Mouse (Mus musculus): ENCODE data around the gene Kif18b. TPM values are rescaled to one million over a fixed set of nuclear protein-coding genes. Genes with fewer than 3 reads are reported as not detected.

Gene Kif18b
- polyA plus RNA-seq, 1 experiment: 18.4 TPM

DNA sequence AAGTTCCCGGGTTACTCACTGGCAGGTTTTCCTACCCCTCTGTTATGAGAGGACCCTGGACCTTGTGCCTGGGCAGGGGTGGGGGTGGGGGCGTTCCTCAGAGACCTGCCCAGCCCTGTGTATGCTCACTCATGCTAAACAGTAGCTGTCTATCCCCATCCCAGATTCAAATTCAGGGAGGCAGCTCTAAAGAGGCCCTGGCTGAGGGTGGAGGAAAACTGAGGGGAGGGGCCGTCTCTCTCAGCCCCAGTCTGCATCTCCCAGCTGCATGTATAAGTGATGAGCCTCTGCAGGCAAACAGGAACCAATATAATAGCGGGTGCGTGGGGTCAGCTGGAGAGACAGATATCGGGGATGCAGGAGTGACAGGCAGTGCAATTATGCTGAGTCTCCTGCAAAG lies 28.0 kb upstream of the Kif18b start:
- no peak overlapping the region for H3K4me2 ChIP-seq (ENCODE audit: low read depth)
- no peak for TF ChIP-seq USF1 (IDR thresholded peaks at IDR 0.05; ENCODE audit: low read depth)
- TF ChIP-seq REST (IDR thresholded peaks at IDR 0.05; ENCODE audit: insufficient read depth, insufficient read length): no peak
- TF ChIP-seq MAX (IDR thresholded peaks at IDR 0.05; ENCODE audit: low read depth): no peak
- no peak for TF ChIP-seq TCF3 (IDR thresholded peaks at IDR 0.05; ENCODE audit: insufficient read length, low read depth)
- TF ChIP-seq POLR2AphosphoS2 (IDR thresholded peaks at IDR 0.05; ENCODE audit: insufficient read length, low read depth): no peak
- H3K79me2 ChIP-seq (ENCODE audit: control insufficient read depth, insufficient read depth): no peaks in the 10 kb centered on the region
- no peaks in the 10 kb centered on the region for H3K36me3 ChIP-seq (ENCODE audit: control insufficient read depth, insufficient read depth)
- no peak overlapping the region for H3K4me3 ChIP-seq
- no peaks in the 10 kb centered on the region for H3K27me3 ChIP-seq (ENCODE audit: control insufficient read depth, insufficient read depth, insufficient read length)
- H3ac ChIP-seq (ENCODE audit: control insufficient read depth, insufficient read length): no peak overlapping the region

DNA sequence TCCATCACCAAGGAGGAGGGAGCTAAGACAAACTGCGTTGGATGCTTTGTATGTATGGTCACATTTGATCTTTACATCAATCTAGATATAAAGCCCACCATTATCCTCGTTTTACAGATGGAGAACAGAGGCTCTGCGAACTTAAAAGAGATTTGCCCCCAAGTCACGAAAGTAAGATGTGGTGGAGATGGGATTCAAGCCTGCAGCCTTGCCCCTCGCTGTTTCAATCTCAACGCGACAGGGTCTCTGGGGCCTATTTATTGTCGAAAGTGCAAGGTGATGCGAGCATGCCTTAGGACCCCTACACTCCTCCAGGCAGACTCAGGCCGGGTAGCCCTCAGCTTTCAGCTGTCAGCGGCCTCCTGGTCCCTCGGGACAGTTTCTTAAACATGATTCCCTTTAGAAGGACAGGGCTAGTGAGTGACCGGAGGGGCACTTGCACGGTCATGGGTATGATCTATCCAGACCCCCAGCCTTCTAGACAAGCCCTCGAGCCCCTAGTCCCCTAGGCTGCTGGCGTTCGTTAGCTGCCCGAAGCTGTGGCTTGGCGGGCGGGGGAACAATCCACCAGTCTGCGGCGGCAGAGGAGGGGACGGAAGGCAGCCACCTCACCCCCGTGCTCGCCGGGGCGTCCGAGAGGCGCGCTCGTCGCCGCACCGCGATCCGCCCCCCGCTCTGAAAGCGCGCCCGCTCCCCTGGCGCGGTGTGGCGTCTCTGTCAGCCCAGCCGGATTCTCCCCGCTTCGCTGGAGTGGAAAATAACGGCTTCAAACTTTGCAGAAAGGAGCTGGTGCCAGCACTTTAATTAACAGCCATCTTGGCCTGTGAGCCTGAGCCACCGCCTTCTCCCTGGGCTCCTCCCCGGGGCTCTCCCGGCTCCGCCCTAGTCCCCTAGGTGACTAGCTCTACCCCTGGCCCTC lies 23.4 kb upstream of the Kif18b start:
- H3K36me3 ChIP-seq (ENCODE audit: control insufficient read depth, insufficient read depth): no peaks in the 10 kb centered on the region
- TF ChIP-seq E2F4 (IDR thresholded peaks at IDR 0.05; ENCODE audit: insufficient read depth) (no peak), TCF3 (IDR thresholded peaks at IDR 0.05; ENCODE audit: insufficient read length, low read depth) (no peak), USF1 (IDR thresholded peaks at IDR 0.05; ENCODE audit: low read depth) (no peak), POLR2A (IDR thresholded peaks at IDR 0.05; ENCODE audit: insufficient read length, low read depth) (peak; percentile 8), CEBPB (IDR thresholded peaks at IDR 0.05; ENCODE audit: insufficient read depth, poor library complexity, severe bottlenecking) (no peak)
- peak overlapping the region; percentile 9 for H3ac ChIP-seq (ENCODE audit: control insufficient read depth, insufficient read length)
- peak overlapping the region; percentile 78 for H3K4me2 ChIP-seq (ENCODE audit: low read depth)
- H3K4me3 ChIP-seq: no peak overlapping the region
- peaks cover 25% of the 10 kb centered on the region for H3K27me3 ChIP-seq (ENCODE audit: control insufficient read depth, insufficient read depth, insufficient read length)
- H3K79me2 ChIP-seq (ENCODE audit: control insufficient read depth, insufficient read depth): no peaks in the 10 kb centered on the region

- no peak overlapping the region for H3K4me3 ChIP-seq
- no peak overlapping the region for H3ac ChIP-seq (ENCODE audit: control insufficient read depth, insufficient read length)
- H3K4me2 ChIP-seq (ENCODE audit: low read depth): peak overlapping the region; percentile 61
- peaks cover 31% of the 10 kb centered on the region for H3K27me3 ChIP-seq (ENCODE audit: control insufficient read depth, insufficient read depth, insufficient read length)
- TF ChIP-seq SRF (IDR thresholded peaks at IDR 0.05; ENCODE audit: control insufficient read depth, insufficient read length, low read depth) (no peak), MYOG (IDR thresholded peaks at IDR 0.05; ENCODE audit: control insufficient read depth in 1 of 3, insufficient read depth in 1 of 3, insufficient read length in 2 of 3, low read depth in 2 of 3) (no peak), MAX (IDR thresholded peaks at IDR 0.05; ENCODE audit: low read depth) (no peak), MYOD1 (IDR thresholded peaks at IDR 0.05; ENCODE audit: control insufficient read depth in 1 of 3, insufficient read length in 2 of 3, low read depth in 2 of 3) (no peak), TCF3 (IDR thresholded peaks at IDR 0.05; ENCODE audit: insufficient read length, low read depth) (no peak), USF1 (IDR thresholded peaks at IDR 0.05; ENCODE audit: low read depth) (no peak), E2F4 (IDR thresholded peaks at IDR 0.05; ENCODE audit: insufficient read depth) (no peak)
- no peaks in the 10 kb centered on the region for H3K36me3 ChIP-seq (ENCODE audit: control insufficient read depth, insufficient read depth)
- no peaks in the 10 kb centered on the region for H3K79me2 ChIP-seq (ENCODE audit: control insufficient read depth, insufficient read depth)
Observed at GRCm38 (mm10) chr11:102946992-102947343, 22.0 kb upstream of the Kif18b start.

DNA sequence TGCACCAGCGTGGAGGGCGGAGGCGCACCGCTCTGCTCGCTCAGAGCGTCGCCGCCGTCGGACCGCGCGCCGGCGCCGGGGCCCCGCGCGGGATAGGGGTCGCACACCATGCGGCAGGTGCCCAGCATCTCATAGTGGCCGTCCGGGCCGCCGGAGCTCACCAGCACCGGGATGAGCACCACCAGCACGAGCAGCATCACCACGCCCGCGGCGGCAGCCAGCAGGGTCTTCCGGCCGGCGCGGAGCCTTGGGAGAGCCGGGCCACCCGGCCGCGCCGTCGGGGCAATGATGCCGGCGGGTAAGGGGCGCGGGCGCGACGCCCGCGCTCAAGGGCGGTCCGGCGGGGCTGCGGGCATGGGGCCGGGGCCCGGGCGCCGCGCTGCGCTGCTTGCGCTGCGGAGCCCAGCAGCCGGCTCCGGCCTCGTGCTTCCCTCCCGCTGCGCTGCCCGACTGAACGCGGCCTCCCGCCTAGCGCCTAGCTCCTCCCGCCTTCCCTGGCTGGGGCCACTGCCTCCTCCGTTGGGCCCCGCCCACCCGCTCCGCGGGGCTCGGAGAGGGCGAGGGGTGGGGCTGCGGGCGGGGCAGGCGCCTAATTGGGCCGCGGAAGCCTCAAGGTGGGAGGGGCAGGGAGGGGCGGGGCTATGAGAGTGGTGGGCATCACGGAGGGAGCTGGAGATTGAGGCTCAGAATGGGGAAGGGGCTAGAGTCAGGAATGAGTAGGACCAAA lies 21.5 kb upstream of the Kif18b start, which contains the start of gene C1ql1:
Gene C1ql1, minus strand, starts transcription at position 424 of the 727 bp plus-strand sequence.
- no peaks in the 10 kb centered on the region for H3K79me2 ChIP-seq (ENCODE audit: control insufficient read depth, insufficient read depth)
- H3ac ChIP-seq (ENCODE audit: control insufficient read depth, insufficient read length): no peak within 1 kb of the TSS
- H3K27me3 ChIP-seq (ENCODE audit: control insufficient read depth, insufficient read depth, insufficient read length): peaks cover 31% of the 10 kb centered on the region
- no peak within 1 kb of the TSS for H3K4me3 ChIP-seq
- TF ChIP-seq POLR2A (IDR thresholded peaks at IDR 0.05; ENCODE audit: insufficient read length, low read depth) (peak; percentile 50), E2F4 (IDR thresholded peaks at IDR 0.05; ENCODE audit: insufficient read depth) (no peak)
- no peaks in the 10 kb centered on the region for H3K36me3 ChIP-seq (ENCODE audit: control insufficient read depth, insufficient read depth)
- H3K4me2 ChIP-seq (ENCODE audit: low read depth): peak within 1 kb of the TSS; percentile 61

DNA sequence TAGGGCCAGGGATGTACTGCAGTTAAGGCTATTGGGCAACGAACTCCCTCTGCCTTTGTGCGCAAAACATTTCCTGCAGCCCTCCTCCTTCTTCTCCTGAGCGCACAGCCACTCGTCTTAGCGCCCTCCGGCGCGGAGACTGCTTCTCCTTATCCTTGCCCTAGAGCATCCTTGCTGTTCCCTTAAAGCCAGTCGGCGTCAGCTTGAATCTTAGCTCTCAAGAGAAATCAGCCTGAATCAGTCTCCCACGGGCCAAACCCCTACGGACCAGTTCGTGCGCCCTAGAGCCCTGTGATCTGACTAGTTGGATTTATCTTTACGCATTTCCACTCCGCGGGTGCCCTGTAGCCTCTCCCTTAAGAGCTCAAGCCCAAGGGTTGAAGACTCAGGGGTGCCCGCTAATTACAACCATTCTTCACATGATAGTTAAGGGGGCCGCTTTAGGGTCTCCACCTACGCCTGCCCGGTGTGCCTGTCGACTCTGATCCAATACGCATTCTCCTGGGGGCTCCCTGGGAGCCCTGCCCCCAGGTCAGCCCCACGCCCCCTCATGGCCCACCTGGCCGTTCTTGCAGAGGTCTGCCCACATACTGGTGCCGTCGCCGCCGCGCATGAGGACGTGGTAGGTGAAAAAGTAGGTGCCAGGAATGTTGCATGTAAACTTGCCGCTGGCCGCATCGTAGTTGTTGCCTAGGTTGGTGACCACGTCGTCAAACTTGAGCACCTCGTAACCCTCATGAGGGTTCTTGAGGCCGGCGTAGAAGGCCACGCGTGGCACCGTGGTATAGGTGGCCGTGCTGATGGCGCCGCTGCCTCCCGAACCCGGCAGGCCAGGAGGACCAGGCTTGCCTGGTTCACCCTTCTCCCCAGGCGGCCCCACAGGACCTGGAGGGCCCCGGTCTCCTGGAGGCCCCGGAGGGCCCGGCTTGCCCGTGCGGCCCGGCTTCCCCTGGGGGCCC lies 20.7 kb upstream of the Kif18b start:
- no peaks in the 10 kb centered on the region for H3K79me2 ChIP-seq (ENCODE audit: control insufficient read depth, insufficient read depth)

More for the DNA sequence above, 20.7 kb upstream of the Kif18b start:
- Histone ChIP-seq H3K4me3 (no peak overlapping the region), H3K27me3 (ENCODE audit: control insufficient read depth, insufficient read depth, insufficient read length) (peaks cover 31% of the 10 kb centered on the region), H3ac (ENCODE audit: control insufficient read depth, insufficient read length) (no peak overlapping the region), H3K36me3 (ENCODE audit: control insufficient read depth, insufficient read depth) (no peaks in the 10 kb centered on the region), H3K4me2 (ENCODE audit: low read depth) (no peak overlapping the region)
- TF ChIP-seq TCF12 (IDR thresholded peaks at IDR 0.05; ENCODE audit: insufficient read depth, poor library complexity, severe bottlenecking) (no peak), USF1 (IDR thresholded peaks at IDR 0.05; ENCODE audit: low read depth) (no peak), POLR2AphosphoS2 (IDR thresholded peaks at IDR 0.05; ENCODE audit: insufficient read length, low read depth) (no peak), E2F4 (IDR thresholded peaks at IDR 0.05; ENCODE audit: insufficient read depth) (no peak), POLR2A (IDR thresholded peaks at IDR 0.05; ENCODE audit: insufficient read length, low read depth) (no peak), MYOD1 (IDR thresholded peaks at IDR 0.05; ENCODE audit: control insufficient read depth in 1 of 3, insufficient read length in 2 of 3, low read depth in 2 of 3) (no peak), SRF (IDR thresholded peaks at IDR 0.05; ENCODE audit: control insufficient read depth, insufficient read length, low read depth) (no peak), MYOG (IDR thresholded peaks at IDR 0.05; ENCODE audit: control insufficient read depth in 1 of 3, insufficient read depth in 1 of 3, insufficient read length in 2 of 3, low read depth in 2 of 3) (no peak), TCF3 (IDR thresholded peaks at IDR 0.05; ENCODE audit: insufficient read length, low read depth) (no peak), CEBPB (IDR thresholded peaks at IDR 0.05; ENCODE audit: insufficient read depth, poor library complexity, severe bottlenecking) (no peak), REST (IDR thresholded peaks at IDR 0.05; ENCODE audit: insufficient read depth, insufficient read length) (no peak), MAX (IDR thresholded peaks at IDR 0.05; ENCODE audit: low read depth) (no peak)
